Mouse (Mus musculus) yolk sac, embryonic 10.5 days (tissue): ENCODE measurements around the gene Tmem115.
"Not testable (repeated sequence)": the region's sequence is repeated elsewhere in the genome, so short reads cannot be mapped to it uniquely, and the experiment has no call there.

Source experiments
- DNase-seq: peaks from one replicate; pipeline ENCODE4 v3.0.0-alpha.2; 2017; ENCODE audit warnings: low spot score

Tmem115 gene

GRCm38 (mm10) chr9:107571534-107572326 lies 38.0 kb downstream of the Tmem115 start:
- DNase-seq: no peak

- no peak for DNase-seq
These were observed 38.5 kb downstream of the Tmem115 start for GRCm38 (mm10) chr9:107572327-107572662.

DNA sequence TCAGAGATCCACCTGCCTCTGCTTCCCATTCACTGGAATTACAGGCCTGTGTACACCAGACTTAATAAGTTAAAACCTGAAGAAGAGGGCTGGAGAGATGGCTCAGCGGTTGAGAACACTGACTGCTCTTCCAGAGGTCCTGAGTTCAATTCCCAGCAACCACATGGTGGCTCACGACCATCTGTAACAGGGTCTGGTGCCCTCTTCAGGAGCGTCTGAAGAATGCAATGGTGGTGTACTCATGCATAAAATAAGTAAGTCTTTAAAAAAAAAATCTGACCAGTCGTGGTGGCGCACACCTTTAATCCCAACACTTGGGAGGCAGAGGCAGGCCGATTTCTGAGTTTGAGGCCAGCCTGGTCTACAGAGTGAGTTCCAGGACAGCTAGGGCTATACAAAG lies 40.0 kb downstream of the Tmem115 start:
- not testable (repeated sequence) for DNase-seq

GRCm38 (mm10) chr9:107575579-107576356 lies 42.0 kb downstream of the Tmem115 start:
- DNase-seq: peak; percentile 78

DNA sequence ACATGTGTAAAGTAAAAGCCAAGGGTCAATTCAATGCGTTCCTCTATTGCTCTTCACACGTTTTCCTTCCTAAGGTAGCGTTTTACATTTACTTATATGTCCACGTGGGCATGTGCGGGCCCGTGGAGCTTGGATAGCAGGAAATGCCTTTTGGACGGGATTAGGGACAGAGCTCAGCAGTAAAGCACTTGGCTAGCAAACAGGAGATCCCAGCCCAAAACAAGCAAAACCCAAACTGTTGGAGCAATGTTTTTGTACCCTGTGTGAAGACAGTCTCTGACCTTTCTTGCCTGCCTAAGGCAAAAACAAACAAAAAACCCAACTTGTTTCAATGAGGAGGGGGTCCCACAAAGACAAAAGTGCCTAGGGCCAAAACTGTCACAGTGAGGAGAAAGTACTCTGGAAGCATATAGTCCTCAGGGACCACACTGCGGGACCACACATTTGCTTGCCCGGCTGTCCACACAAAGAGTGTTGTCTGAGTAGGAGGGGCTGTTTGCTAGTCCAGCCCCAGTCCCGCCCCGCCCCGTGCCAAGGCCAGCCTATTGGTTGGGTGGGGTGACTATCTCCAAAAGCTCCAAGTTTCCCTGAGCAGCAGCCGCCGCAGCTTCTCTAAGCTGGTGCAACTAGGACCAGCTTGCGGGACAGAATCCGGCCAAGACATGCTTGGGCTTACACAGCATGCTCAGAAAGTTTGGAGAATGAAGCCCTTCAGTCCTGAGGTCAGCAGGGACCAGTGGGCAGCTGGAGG lies 42.8 kb downstream of the Tmem115 start, which contains the start of gene Hyal1:
Gene Hyal1, plus strand, starts transcription at position 571 of the 751 bp plus-strand sequence.
- DNase-seq: peak; percentile 89

DNA sequence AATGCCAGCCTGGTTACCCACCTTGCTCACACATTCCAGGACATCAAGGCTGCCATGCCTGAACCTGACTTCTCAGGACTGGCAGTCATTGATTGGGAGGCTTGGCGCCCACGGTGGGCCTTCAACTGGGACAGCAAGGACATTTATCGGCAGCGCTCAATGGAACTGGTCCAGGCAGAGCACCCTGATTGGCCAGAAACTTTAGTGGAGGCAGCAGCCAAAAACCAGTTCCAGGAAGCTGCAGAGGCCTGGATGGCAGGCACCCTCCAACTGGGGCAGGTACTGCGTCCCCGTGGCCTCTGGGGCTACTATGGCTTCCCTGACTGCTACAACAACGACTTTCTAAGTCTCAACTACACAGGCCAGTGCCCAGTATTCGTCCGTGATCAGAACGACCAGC lies 44.1 kb downstream of the Tmem115 start:
- no peak for DNase-seq

DNA sequence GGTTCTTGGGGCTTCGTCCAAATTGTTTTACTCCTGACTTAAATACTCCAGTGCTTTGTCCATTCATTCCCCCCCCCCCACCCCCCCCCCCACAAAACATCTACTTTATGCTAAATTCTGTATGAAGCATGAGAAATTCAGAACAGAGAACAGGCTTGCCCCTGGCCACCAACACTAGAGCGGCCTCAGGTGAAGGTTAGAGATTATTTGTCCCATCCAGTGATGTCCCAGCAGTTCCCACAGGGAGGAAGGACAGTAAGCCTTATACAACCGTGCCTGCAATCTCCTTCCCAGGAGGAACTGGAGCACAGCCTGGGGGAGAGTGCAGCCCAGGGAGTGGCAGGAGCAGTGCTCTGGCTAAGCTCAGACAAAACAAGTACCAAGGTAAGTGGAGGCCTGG lies 44.8 kb downstream of the Tmem115 start, which contains the start of gene Naa80:
Gene Naa80, plus strand, starts transcription at position 301 of the 400 bp plus-strand sequence.
- DNase-seq: no peak

DNA sequence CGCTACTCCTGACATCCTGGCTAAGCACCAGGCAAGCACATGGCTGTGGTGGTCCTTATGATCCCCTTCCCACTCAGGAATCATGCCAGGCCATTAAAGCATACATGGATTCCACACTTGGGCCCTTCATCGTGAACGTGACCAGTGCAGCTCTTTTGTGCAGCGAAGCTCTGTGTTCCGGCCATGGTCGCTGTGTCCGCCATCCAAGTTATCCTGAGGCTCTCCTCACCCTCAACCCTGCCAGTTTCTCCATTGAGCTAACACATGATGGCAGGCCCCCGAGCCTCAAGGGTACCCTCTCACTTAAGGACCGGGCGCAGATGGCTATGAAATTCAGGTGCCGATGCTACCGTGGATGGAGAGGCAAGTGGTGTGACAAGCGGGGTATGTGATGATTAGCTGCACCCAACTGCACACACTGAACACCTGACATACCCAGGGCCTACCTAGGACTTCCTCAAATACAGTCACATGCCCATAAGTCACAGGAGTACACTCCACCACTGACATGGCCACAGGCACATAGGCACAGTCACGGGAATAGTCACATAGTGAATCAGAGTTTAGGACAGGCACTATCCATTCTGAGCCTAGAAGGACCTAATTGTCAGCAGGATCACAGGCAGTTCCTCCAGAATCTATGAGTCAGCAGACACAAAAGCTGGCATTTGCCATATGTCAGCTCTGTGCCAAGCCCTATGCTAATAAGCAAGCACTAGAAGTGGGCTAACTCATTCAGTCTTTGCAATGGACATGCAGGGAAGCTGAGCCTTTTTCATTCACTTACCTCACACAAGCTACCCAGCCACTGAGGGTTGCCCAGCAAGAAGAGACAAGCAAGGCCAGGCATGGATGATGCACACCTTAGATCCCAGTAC lies 45.5 kb downstream of the Tmem115 start:
- DNase-seq: no peak

DNA sequence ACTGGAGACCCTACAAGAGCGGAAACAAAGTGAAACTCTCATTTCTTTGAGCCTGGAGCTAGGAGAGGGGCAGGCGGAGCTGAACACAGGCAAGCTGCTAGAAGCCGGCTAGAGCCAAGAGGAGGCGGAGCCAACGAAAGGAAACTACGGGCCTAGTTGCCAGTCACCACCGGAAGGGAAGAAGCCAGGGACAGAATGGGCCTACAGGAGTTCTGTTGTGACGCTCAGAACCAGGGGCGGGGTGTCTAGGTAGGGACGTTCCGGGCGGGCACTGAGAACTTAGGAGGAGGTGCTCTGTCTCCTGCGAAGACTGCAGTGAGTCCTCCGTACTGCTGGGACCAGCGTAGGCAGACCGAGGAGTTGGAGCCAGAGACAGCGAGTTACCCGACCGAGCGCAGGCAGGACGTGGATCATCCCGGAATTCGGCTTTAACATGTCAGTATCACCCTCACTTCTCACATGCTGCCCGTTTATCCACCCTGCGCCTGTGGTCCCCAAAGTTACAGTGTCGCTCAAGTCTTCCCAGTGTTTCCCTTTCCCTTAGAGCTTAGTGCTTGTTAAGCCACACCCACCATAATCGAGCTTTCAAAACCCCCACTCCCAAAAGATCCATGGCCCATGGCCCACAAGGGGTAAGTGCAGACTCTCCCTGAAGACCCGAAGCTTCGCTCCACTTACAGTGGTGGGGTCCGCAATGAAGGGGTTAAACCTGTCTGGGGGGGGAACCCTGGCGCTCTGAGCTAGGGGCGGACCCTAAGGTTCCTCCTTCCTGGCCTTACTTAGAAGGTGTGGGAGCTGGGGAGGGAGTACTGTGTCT lies 47.0 kb downstream of the Tmem115 start, which contains the start of gene Hyal3:
Gene Hyal3, plus strand, starts transcription at position 318 of the 817 bp plus-strand sequence.
- DNase-seq: peak; percentile 89

GRCm38 (mm10) chr9:107581584-107581983 lies 47.8 kb downstream of the Tmem115 start:
- no peak for DNase-seq

DNA sequence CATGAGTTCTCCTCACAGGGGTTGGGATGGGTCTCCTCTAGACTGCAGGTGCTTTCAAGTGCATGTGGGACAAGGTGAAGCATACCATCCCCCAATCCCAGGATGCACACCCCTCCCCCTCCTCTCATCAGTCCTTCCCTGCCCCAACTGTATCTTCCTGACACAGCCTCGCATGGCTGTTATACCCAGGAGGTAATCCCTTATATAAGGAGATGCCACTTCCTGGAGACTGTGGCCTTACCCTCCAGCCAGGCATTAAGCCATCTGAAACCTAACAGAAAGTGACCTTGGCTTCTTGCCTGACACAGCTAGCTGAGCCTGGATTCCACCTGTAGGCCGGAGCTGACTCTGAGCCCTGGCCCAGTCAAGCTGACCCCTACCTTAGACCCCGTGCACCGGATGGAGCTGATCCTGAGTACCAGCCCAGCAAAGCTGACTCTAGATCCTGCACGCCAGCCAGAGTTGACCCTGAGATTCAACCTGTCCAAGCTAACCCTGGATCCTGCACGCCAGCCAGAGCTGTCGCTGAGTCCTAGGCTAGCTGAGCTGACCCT lies 48.8 kb downstream of the Tmem115 start:
- no peak for DNase-seq

GRCm38 (mm10) chr9:107583174-107583573 lies 49.4 kb downstream of the Tmem115 start:
- DNase-seq: no peak

GRCm38 (mm10) chr9:107586504-107586903 lies 52.8 kb downstream of the Tmem115 start:
- DNase-seq: no peak

GRCm38 (mm10) chr9:107586974-107587832 lies 53.5 kb downstream of the Tmem115 start, which contains the start of gene Ifrd2:
TSS of gene Ifrd2 (plus strand) at chr9:107587642.
- peak; percentile 99 for DNase-seq

DNA sequence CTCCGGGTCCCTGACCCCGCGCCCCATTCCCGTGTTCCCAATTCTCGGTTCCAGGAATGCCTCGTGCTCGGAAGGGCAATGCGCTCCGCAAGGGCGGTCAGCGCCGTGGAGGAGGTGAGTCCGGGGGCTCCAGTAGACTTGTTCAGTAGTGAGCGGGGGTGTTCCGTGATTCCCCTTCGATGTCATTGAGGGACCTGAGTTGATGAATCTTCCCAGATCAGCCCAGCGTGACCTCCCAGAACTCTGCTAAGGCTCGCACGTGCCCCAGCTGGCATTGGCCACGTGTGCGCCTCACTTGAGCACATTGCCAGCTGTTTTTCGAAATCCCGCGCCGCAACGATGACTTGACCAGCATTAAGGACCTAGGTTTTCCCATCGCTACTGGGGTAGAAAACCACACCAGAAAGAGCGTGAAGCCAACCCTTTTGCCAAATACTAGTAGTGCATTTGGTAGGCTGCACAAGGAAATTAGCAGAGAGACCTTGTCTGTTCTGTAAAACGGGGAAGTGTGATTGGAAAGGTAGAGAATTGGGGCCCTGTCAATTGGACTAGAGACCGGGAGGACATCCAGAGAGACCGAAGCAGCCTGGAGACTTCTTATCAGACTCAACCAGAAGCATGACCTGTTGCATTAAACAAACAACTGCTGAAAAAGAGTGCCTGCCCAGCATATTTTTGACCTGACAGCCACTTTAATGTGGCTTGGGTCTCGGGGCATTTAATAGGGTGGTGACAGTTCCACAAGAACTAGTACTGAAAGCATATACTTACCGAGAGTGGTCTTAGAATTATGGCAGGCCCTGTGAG lies 54.3 kb downstream of the Tmem115 start:
- peak; percentile 57 for DNase-seq
